Comparison of ENCODE assay signal across 7 mouse cellular contexts in the genomic region with DNA sequence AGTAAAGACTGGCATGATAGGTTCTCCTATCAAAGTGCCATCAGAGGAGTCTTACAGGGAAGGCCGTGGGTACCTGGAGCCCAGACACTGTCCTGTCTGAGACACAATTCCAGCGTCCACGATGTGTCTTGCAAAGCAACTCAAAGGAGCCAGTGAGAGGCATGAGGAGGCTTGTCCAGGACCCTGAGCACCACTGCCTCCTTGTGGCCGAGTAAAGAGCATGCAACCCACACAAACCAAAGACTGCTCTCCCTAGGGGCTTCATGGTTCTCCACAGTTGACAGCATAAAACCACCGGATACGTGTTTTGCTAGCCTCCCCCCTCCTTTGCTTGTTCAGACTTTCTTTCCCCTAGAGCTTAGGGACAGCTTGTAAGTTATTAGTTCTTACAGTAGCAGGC. TPM values are rescaled to one million over a fixed set of nuclear protein-coding genes. Genes with fewer than 3 reads are reported as not detected.
A peak's percentile ranks its signal among the peaks of the same experiment; 100 is the strongest.
DNase-seq lines count a peak whose midpoint lies in the region; ATAC-seq and TF ChIP-seq lines count a peak whose summit lies in the region.

No protein-coding gene starts in this region.

- no peaks in the 10 kb centered on the region for H3K27me3 ChIP-seq in kidney, embryonic 16.5 days (ENCODE audit: insufficient read depth, low read length)
- H3K27me3 ChIP-seq in heart, postnatal 0 days (ENCODE audit: control insufficient read depth, insufficient read depth, low read length), result no peaks in the 10 kb centered on the region

- H3K9me3 ChIP-seq in kidney, embryonic 16.5 days (ENCODE audit: low read length), result no peaks in the 10 kb centered on the region
- no peaks in the 10 kb centered on the region for H3K9me3 ChIP-seq in heart, postnatal 0 days (replicated peaks; ENCODE audit: control insufficient read depth, low read length)

- H3K27ac ChIP-seq in kidney, embryonic 16.5 days (ENCODE audit: low read length), result no peak overlapping the region
- H3K27ac ChIP-seq in heart, postnatal 0 days (ENCODE audit: low read depth), result no peak overlapping the region

- no peak overlapping the region for H3K9ac ChIP-seq in kidney, embryonic 16.5 days (replicated peaks; ENCODE audit: low read length)
- no peak overlapping the region for H3K9ac ChIP-seq in heart, postnatal 0 days (replicated peaks; ENCODE audit: low read depth, low read length)

- DNase-seq in kidney, adult 9 months, result peak; percentile 17
- peak; percentile 35 to 49 for DNase-seq in CD8-positive naive resting alpha-beta T cell, adult 2 months (ENCODE audit: low read depth in 2 of 2, low spot score in 2 of 2)
- DNase-seq in NIH3T3 (ENCODE audit: low read depth), result peak; percentile 22
- peak; percentile 61 for DNase-seq in heart, postnatal 0 days (ENCODE audit: low spot score)
- peak; percentile 62 for DNase-seq in thymus, postnatal 25 days

- H3K4me1 ChIP-seq in kidney, embryonic 16.5 days (ENCODE audit: insufficient read depth, low read length), result peaks cover 14% of the 10 kb centered on the region
- H3K4me1 ChIP-seq in heart, postnatal 0 days (ENCODE audit: control insufficient read depth, insufficient read depth), result peaks cover 17% of the 10 kb centered on the region; the same call in 1 of the 2 replicates

- no peak overlapping the region for H3K4me2 ChIP-seq in kidney, embryonic 16.5 days (replicated peaks; ENCODE audit: low read depth, low read length)
- no peak overlapping the region for H3K4me2 ChIP-seq in heart, postnatal 0 days (ENCODE audit: low read depth, low read length)

- ATAC-seq in kidney, embryonic 16.5 days (ENCODE audit: low FRiP score, low TSS enrichment), result no peak
- ATAC-seq in heart, postnatal 0 days (ENCODE audit: insufficient read depth, low read depth), result peak; percentile 34; the same call in 1 of the 2 replicates
- ATAC-seq in megakaryocyte progenitor cell, adult 5-6 weeks (replicated peaks; ENCODE audit: poor library complexity), result peak; percentile 75

- no peaks in the 10 kb centered on the region for H3K36me3 ChIP-seq in kidney, embryonic 16.5 days (ENCODE audit: insufficient read depth, low read length)
- no peaks in the 10 kb centered on the region for H3K36me3 ChIP-seq in heart, postnatal 0 days (replicated peaks; ENCODE audit: control insufficient read depth, insufficient read depth, low read length)

- TF ChIP-seq EP300 in heart, postnatal 0 days (IDR thresholded peaks at IDR 0.05; ENCODE audit: low read depth), result no peak

- no peak overlapping the region for H3K4me3 ChIP-seq in kidney, embryonic 16.5 days (ENCODE audit: low read length)
- no peak overlapping the region for H3K4me3 ChIP-seq in heart, postnatal 0 days (ENCODE audit: low read depth, low read length)

- 34% methylated on average over 6 of the region's 6 CpGs for WGBS in kidney, embryonic 16.5 days
- WGBS in heart, postnatal 0 days, result 36% methylated on average over 6 of the region's 6 CpGs

- peak; percentile 86 for TF ChIP-seq CTCF in heart, postnatal 0 days (IDR thresholded peaks at IDR 0.05; ENCODE audit: low read depth)

RNA-seq across cellular contexts. Expression of gene Fry, which starts 39.2 kb away (rescaled TPM):
- polyA plus RNA-seq in kidney, embryonic 16.5 days (2015; fragmentation: Nextera tagmentation; extraction: Ambion mirVana), result 5.7 and 7.8 TPM in 2 replicates
- total RNA-seq in heart, postnatal 0 days (2014; rRNA removed; ENCODE audit: low replicate concordance), result 117 and 124 TPM in 2 replicates
- 30.3 and 31.8 TPM in 2 replicates for polyA plus RNA-seq in heart, postnatal 0 days (2015; fragmentation: Nextera tagmentation; extraction: Ambion mirVana)
- total RNA-seq in megakaryocyte progenitor cell, adult 5-6 weeks (2015), result 17.8 and 22.1 TPM in 2 replicates
- 19.2 and 21.1 TPM in 2 replicates for total RNA-seq in megakaryocyte progenitor cell, adult 5-6 weeks (2017)
